Mouse (Mus musculus): ENCODE results near the gene Akna.

Akna gene

GRCm38 (mm10) chr4:63377483-63377882, 25.7 kb downstream of the Akna start:
- no peak for DNase-seq

- no peak for DNase-seq
Measured at GRCm38 (mm10) chr4:63375367-63375766, 27.8 kb downstream of the Akna start.

GRCm38 (mm10) chr4:63374331-63374730, 28.8 kb downstream of the Akna start:
- no peak for DNase-seq

- no peak for DNase-seq
Measured at GRCm38 (mm10) chr4:63373404-63373803, 29.8 kb downstream of the Akna start.

GRCm38 (mm10) chr4:63371890-63372289, 31.3 kb downstream of the Akna start:
- DNase-seq = peak; percentile 54

GRCm38 (mm10) chr4:63370897-63371296, 32.3 kb downstream of the Akna start:
- no peak for DNase-seq

- peak; percentile 89 for DNase-seq
Measured at GRCm38 (mm10) chr4:63368577-63368976, 34.6 kb downstream of the Akna start.

- DNase-seq = no peak
Measured at GRCm38 (mm10) chr4:63362150-63362549, 41.0 kb downstream of the Akna start, which contains the start of gene Orm2. Gene Orm2 (plus strand): TSS chr4:63362449.

- DNase-seq = no peak
Measured at GRCm38 (mm10) chr4:63359861-63360260, 43.3 kb downstream of the Akna start.

- no peak for DNase-seq
Measured at GRCm38 (mm10) chr4:63356981-63357570, 46.1 kb downstream of the Akna start.

GRCm38 (mm10) chr4:63355877-63356665, 47.1 kb downstream of the Akna start, which contains the start of gene Orm3:
Gene Orm3 (plus strand): TSS chr4:63356162.
- DNase-seq = no peak

GRCm38 (mm10) chr4:63348524-63348923, 54.6 kb downstream of the Akna start:
- no peak for DNase-seq

- DNase-seq = no peak
Measured at GRCm38 (mm10) chr4:63346659-63347058, 56.5 kb downstream of the Akna start.

GRCm38 (mm10) chr4:63345261-63345660, 57.9 kb downstream of the Akna start:
- DNase-seq = no peak

- no peak for DNase-seq
Measured at GRCm38 (mm10) chr4:63344295-63344694, 58.9 kb downstream of the Akna start, which contains the start of gene Orm1. Gene Orm1 (plus strand): TSS chr4:63344560.

GRCm38 (mm10) chr4:63343608-63344007, 59.5 kb downstream of the Akna start:
- DNase-seq = no peak

GRCm38 (mm10) chr4:63342491-63342890, 60.7 kb downstream of the Akna start:
- DNase-seq = no peak

- no peak for DNase-seq
Measured at GRCm38 (mm10) chr4:63338414-63339076, 64.6 kb downstream of the Akna start.

- no peak for DNase-seq
Measured at GRCm38 (mm10) chr4:63333403-63333802, 69.8 kb downstream of the Akna start.

GRCm38 (mm10) chr4:63323275-63323815, 79.8 kb downstream of the Akna start:
- no peak for DNase-seq

- DNase-seq = peak; percentile 71
Measured at GRCm38 (mm10) chr4:63319566-63319965, 83.6 kb downstream of the Akna start.
